Mouse (Mus musculus): ENCODE results near the gene Lats1. TPM values are rescaled to one million over a fixed set of nuclear protein-coding genes. Genes with fewer than 3 reads are reported as not detected.
"Not testable (repeated sequence)": the region's sequence is repeated elsewhere in the genome, so short reads cannot be mapped to it uniquely, and the experiment has no call there.

Gene Lats1
- polyA plus RNA-seq, 1 experiment from 2014 or later: 3.1 TPM

- peak overlapping the region; percentile 94 for H3K4me2 ChIP-seq
- H3K27ac ChIP-seq (replicated peaks): no peak overlapping the region
- ATAC-seq (ENCODE audit: extremely low read depth, insufficient number of reproducible peaks, low FRiP score, low TSS enrichment): no peak
- H3K9ac ChIP-seq: peak overlapping the region; percentile 91
- H3K36me3 ChIP-seq: no peaks in the 10 kb centered on the region
- 27% methylated on average over 3 of the region's 3 CpGs for WGBS
- H3K9me3 ChIP-seq: no peaks in the 10 kb centered on the region
- peak overlapping the region; percentile 75 for H3K4me3 ChIP-seq
- H3K4me1 ChIP-seq: peaks cover 17% of the 10 kb centered on the region
- no peaks in the 10 kb centered on the region for H3K27me3 ChIP-seq (replicated peaks)
These were observed 46.0 kb downstream of the Lats1 start for GRCm38 (mm10) chr10:7727011-7727410.

- H3K4me1 ChIP-seq: peaks cover 15% of the 10 kb centered on the region
These were observed 50.6 kb downstream of the Lats1 start for GRCm38 (mm10) chr10:7731582-7731981.

GRCm38 (mm10) chr10:7737122-7737521 is 56.1 kb downstream of the Lats1 start:
- peaks cover 16% of the 10 kb centered on the region for H3K36me3 ChIP-seq
- no peak for ATAC-seq (ENCODE audit: extremely low read depth, insufficient number of reproducible peaks, low FRiP score, low TSS enrichment)
- no peak overlapping the region for H3K4me2 ChIP-seq
- no peaks in the 10 kb centered on the region for H3K9me3 ChIP-seq
- H3K27ac ChIP-seq (replicated peaks): no peak overlapping the region
- H3K4me1 ChIP-seq: peaks cover 10% of the 10 kb centered on the region
- H3K4me3 ChIP-seq: no peak overlapping the region
- H3K27me3 ChIP-seq (replicated peaks): no peaks in the 10 kb centered on the region
- H3K9ac ChIP-seq: no peak overlapping the region

More at GRCm38 (mm10) chr10:7731582-7731981, 50.6 kb downstream of the Lats1 start:
- Histone ChIP-seq H3K27me3 (replicated peaks) (no peaks in the 10 kb centered on the region), H3K9me3 (no peaks in the 10 kb centered on the region), H3K9ac (no peak overlapping the region), H3K4me3 (no peak overlapping the region), H3K27ac (replicated peaks) (no peak overlapping the region), H3K36me3 (no peaks in the 10 kb centered on the region), H3K4me2 (no peak overlapping the region)
- no peak for ATAC-seq (ENCODE audit: extremely low read depth, insufficient number of reproducible peaks, low FRiP score, low TSS enrichment)

GRCm38 (mm10) chr10:7737914-7738313 is 56.9 kb downstream of the Lats1 start:
- Histone ChIP-seq H3K4me1 (peaks cover 10% of the 10 kb centered on the region), H3K4me3 (no peak overlapping the region), H3K4me2 (no peak overlapping the region), H3K27me3 (replicated peaks) (no peaks in the 10 kb centered on the region), H3K9me3 (no peaks in the 10 kb centered on the region), H3K36me3 (peaks cover 21% of the 10 kb centered on the region), H3K9ac (no peak overlapping the region), H3K27ac (replicated peaks) (no peak overlapping the region)
- no peak for ATAC-seq (ENCODE audit: extremely low read depth, insufficient number of reproducible peaks, low FRiP score, low TSS enrichment)
- WGBS: 68% methylated on average over 3 of the region's 3 CpGs

GRCm38 (mm10) chr10:7745528-7745927 is 64.5 kb downstream of the Lats1 start:
- H3K27ac ChIP-seq (replicated peaks); ATAC-seq (ENCODE audit: extremely low read depth, insufficient number of reproducible peaks, low FRiP score, low TSS enrichment); H3K9ac ChIP-seq; H3K4me3 ChIP-seq; H3K9me3 ChIP-seq; H3K27me3 ChIP-seq (replicated peaks); H3K4me1 ChIP-seq; H3K4me2 ChIP-seq: not testable (repeated sequence)
- 94% methylated on average over 6 of the region's 6 CpGs for WGBS
- peaks cover 76% of the 10 kb centered on the region for H3K36me3 ChIP-seq

GRCm38 (mm10) chr10:7748752-7749151 is 67.7 kb downstream of the Lats1 start:
- no peak for ATAC-seq (ENCODE audit: extremely low read depth, insufficient number of reproducible peaks, low FRiP score, low TSS enrichment)
- no peaks in the 10 kb centered on the region for H3K27me3 ChIP-seq (replicated peaks)
- no peak overlapping the region for H3K4me3 ChIP-seq
- no peak overlapping the region for H3K27ac ChIP-seq (replicated peaks)
- 78% methylated on average over 6 of the region's 6 CpGs for WGBS
- peaks cover 75% of the 10 kb centered on the region for H3K36me3 ChIP-seq
- H3K9ac ChIP-seq: no peak overlapping the region
- H3K4me1 ChIP-seq: no peaks in the 10 kb centered on the region
- H3K9me3 ChIP-seq: no peaks in the 10 kb centered on the region
- H3K4me2 ChIP-seq: no peak overlapping the region

- no peaks in the 10 kb centered on the region for H3K27me3 ChIP-seq (replicated peaks)
- no peaks in the 10 kb centered on the region for H3K9me3 ChIP-seq
- WGBS: 79% methylated on average over 2 of the region's 2 CpGs
- no peak overlapping the region for H3K27ac ChIP-seq (replicated peaks)
- H3K4me3 ChIP-seq: no peak overlapping the region
- no peak overlapping the region for H3K4me2 ChIP-seq
- no peaks in the 10 kb centered on the region for H3K4me1 ChIP-seq
- H3K9ac ChIP-seq: no peak overlapping the region
- ATAC-seq (ENCODE audit: extremely low read depth, insufficient number of reproducible peaks, low FRiP score, low TSS enrichment): no peak
- H3K36me3 ChIP-seq: peaks cover 81% of the 10 kb centered on the region
These were observed 76.5 kb downstream of the Lats1 start for GRCm38 (mm10) chr10:7757544-7757943.

Other genes with a start within 250 kb of the Lats1 start
- gene Ulbp1, start 207.6 kb upstream of the Lats1 start, polyA plus RNA-seq (2015; fragmentation: Nextera tagmentation; extraction: Ambion mirVana): 6.1 and 7.1 TPM in 2 replicates
- gene Lrp11, start 91.4 kb upstream of the Lats1 start, polyA plus RNA-seq (2015; fragmentation: Nextera tagmentation; extraction: Ambion mirVana): 1.5 and 1.9 TPM in 2 replicates
- 36.6 and 41.3 TPM in 2 replicates for gene Nup43, start 13.7 kb upstream of the Lats1 start, polyA plus RNA-seq (2015; fragmentation: Nextera tagmentation; extraction: Ambion mirVana)
- gene Pcmt1, start 78 bp upstream of the Lats1 start, polyA plus RNA-seq (2015; fragmentation: Nextera tagmentation; extraction: Ambion mirVana): 117 and 134 TPM in 2 replicates
- 30.8 and 32.2 TPM in 2 replicates for gene Katna1, start 44.8 kb downstream of the Lats1 start, polyA plus RNA-seq (2015; fragmentation: Nextera tagmentation; extraction: Ambion mirVana)
- gene Ginm1, start 111.6 kb downstream of the Lats1 start, polyA plus RNA-seq (2015; fragmentation: Nextera tagmentation; extraction: Ambion mirVana): 77.2 and 82.3 TPM in 2 replicates
- gene Ppil4, start 111.7 kb downstream of the Lats1 start, polyA plus RNA-seq (2015; fragmentation: Nextera tagmentation; extraction: Ambion mirVana): 25.6 and 26.7 TPM in 2 replicates
- 0.38 and 0.41 TPM in 2 replicates for gene Zc3h12d, start 151.3 kb downstream of the Lats1 start, polyA plus RNA-seq (2015; fragmentation: Nextera tagmentation; extraction: Ambion mirVana)